Mouse (Mus musculus): ENCODE results near the gene Cideb.

Cideb gene

DNA sequence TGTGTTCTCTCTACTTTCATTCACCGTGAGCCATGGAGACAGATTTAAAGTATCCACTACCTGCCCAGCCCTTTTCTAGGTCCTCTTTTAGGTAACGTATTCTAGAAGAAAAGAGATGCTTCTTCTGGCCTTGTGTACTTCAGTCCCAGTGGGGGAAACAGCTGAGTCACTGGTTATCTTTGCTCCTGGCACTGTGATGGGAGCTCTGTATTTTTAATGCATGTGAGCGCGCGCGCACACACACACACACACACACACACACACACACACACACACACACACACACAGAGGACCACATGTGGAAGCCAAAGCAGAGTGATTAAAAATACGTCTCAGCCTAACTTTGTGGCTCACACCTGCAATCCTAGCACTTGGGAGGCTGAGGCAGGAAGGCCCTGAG is 34.8 kb downstream of the Cideb start:
- ATAC-seq (ENCODE audit: low TSS enrichment) = no peak

DNA sequence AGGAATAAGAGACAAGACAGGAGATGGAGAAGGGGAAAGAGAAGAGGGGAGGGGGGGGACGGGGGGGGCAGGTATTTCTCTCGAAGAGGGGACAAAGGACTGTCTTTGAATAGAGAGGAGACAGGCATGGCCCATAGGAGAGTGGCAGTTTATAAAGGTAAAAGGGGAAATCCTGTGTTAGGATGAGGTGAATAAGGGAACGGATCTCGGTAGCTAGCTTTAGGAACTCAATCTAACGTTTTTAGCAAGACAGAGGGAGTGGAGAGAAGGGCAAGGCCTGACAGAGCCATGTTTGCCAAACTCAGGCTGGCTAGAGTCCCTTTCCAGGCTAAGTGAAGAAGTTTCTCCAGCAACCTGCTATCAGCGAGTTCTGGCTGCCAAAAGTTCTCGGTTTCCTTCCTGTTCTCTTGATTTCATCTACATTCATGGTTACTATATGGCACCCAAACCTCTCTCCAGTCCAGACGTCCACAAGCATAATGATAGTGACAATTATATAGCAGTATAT is 35.8 kb downstream of the Cideb start:
- no peak for ATAC-seq (ENCODE audit: low TSS enrichment)

DNA sequence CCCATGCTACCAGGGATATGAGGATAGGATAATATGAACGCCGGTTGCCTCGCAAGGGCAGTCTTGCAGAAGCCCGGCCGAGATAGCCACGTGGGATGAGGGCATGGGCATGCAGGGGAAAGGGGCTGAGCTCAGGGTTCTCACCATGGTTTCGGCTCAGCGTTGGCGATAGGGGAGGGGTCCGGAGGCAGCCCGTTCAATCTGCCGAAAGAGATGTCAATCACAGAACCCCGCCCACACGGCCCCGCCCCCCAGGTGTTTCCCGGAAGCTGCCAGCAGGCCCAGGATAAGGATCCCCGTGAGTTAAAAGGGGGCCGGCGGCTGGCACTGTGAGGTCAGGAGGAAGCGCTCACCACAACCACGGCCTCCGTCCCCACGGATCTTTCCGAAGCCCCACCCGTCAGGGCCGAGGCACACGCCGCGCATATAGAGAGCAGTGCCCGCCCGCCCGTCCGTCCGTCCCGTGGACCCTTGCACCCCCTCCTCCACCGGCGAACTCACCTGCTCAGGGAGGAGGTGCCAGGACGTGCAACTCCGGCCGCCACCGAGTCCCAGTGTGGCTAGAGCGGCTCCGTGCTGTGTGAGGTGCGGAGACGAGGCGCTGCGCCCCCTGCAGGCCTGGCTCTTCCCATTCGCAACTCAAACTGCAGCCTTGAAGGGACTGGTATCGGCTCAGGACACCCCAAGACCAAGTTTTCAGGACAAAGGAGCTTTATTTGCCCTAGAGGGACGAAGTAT is 36.4 kb downstream of the Cideb start, which contains the start of gene Rabggta:
Gene Rabggta, minus strand, starts transcription at position 564 of the 738 bp plus-strand sequence.
- peak; percentile 90 for ATAC-seq (ENCODE audit: low TSS enrichment)

DNA sequence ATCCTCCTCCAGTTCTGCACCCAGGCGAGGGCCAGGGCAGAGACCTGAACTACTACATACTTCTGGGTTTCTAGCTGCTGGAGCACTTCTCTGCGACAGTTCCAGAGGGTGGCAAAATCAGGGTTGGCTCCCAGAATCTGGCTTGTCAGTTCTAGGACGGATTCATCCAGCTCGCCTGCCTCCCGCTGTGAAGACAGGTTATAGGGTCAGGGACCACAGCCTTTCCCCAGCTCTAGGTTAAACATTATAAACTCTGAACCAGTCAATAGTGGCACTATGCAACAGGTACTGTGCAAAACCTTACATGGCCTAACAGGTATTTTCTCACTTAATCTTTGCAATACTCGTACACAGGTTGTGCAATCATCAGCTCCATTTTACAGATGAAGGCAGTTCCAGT is 37.2 kb downstream of the Cideb start:
- ATAC-seq (ENCODE audit: low TSS enrichment) = no peak

DNA sequence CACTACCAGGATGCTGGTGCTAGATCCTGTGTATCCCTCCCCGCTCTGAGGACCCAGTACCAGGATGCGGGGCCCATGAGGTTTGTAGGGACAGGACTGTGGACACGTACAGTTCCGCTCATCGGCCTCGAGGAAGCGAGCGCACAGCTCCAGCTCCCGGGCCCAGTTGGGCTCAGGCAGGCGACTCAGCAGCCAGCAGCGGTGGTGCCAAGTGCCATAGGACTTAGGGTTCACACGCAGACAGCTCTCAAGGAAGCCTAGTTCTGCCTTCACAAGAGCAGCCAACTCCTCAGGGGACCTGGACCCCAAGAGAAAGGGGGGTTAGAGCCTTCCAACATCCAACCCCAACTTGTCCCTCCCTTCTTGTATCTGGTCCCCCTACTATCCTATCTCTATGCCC is 37.6 kb downstream of the Cideb start:
- ATAC-seq (ENCODE audit: low TSS enrichment) = no peak

DNA sequence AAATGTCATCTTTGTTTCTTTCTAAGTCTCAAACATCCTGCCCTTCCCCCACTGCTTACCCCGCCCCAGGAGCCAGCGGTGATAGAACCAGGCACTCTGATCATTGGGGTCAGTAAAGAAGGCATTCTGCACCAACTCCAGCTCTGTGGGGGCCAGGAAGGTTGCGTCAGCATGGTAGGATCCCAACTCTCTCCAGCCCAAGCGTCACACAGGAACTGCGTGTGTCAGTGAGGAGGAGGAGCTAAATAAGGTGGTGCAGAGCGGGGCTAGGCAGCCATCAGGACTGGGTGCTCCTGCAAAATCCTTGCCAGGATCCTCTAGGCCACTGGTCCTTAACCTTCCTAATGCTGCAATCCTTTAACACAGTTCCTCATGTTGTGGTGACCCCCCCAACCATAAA is 38.5 kb downstream of the Cideb start:
- ATAC-seq (ENCODE audit: low TSS enrichment) = no peak

DNA sequence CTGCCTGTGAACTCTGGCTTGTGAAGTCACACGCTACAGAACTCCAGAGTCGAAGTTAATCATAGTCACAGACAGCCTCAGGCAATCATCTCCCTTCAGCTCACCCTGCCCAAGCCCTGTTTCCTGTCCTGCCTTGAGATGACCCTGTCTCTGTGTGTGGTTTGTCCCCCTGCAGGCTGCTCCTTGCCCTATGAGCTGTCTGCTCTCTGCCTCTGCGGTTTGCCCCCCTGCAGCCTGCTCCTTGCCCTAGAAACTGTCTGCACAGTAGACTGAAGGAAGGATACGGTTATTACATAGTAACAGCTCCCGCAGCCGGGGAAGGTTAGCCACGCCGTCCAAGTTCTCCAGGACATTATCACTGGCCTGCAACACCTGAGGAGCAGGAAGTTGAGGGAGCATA is 41.4 kb downstream of the Cideb start:
- no peak for ATAC-seq (ENCODE audit: low TSS enrichment)

DNA sequence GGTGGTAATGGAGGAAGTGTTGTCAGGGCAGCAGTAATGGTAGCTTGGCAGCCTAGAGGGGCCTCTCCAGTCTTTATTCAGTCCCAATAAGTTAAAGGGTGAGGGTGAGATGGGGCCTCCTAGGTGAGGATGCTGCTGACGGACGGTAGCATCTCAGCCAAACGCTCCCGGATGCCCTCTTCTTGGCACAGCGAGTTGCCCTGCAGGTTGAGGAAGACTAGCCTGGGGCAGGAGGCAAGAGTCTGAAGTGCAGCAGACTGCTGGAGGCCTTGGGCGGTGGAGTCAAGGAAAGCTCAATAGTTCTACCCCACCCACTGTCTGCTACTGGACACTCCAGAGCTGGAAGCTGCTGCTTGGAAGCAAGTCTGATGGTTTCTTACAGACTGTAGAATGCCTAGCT is 42.0 kb downstream of the Cideb start:
- ATAC-seq (ENCODE audit: low TSS enrichment) = no peak

DNA sequence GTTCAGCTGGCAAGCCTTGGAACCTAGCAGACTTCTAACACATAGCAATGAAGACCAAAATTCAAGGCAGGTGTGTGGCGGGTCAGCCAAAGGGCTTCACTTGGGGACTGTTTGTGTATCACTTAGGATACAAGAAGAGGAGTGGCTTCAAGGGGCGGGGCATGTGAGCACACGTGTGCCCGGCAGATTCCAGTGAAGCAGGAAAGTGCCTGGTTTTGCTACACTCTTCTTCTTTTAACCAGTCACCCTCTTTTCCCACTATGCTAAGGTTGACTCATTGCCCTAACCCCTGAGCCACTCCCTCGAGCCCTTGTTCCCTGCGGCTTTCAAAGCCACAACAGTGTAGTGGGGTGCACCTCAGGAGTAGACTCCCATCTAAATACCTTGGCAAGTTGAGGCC is 43.4 kb downstream of the Cideb start:
- ATAC-seq (ENCODE audit: low TSS enrichment) = no peak

DNA sequence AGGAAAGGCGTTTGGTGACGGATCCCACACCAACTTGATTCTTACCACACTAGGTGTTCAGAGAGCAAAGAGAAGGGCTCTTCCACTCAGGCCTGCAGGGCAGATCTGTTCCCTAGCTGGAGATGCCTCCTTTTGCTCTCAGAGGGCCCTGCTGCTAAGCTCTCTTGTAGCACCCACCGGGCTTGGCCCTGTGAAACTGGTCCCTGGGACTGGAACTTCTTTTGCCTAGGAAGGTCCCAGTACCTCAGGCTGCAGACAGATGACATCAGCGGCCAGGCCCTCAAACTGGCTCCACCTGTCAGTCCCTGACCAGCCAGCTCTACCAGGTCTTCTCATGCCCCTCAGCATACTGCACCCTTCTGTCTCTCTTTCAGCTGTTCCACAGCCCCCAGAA is 44.5 kb downstream of the Cideb start, which contains the start of gene Tgm1:
Gene Tgm1, minus strand, starts transcription at position 198 of the 394 bp plus-strand sequence.
- no peak for ATAC-seq (ENCODE audit: low TSS enrichment)

DNA sequence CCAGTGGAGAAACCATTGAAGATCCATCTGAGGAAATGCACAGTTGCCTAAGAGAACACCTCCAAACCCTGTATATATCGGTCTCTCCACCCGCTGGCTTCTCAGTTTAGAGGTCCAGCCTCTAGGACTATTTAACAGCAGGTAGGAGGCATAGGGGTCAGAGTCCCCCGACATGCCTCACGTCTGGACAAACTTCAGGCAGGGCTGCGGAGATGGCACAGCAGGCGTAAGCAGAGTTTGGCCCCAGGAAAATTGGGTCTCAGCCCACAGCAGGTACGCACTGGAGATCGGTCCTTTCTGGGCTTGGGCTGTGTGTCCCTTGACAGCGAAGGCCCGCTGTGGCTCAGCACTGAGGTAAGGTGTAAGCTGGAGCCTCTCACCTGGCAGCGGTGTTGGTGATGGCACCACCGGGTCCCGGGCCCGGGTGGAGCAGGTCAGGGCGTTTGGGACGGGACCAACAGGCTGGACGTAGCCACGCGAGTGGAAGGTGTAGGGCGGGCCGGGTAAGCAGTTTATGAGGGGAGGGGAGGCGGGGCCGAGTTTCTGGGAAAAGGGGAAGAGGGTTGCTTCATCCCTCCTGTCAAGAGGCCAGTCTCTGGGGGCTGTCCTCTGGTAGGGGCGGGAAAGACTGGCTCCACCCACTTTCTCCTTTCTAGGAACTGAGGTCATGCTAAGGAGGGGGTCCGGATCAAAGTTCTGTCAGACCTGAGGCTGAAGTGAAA is 45.1 kb downstream of the Cideb start:
- no peak for ATAC-seq (ENCODE audit: low TSS enrichment)

DNA sequence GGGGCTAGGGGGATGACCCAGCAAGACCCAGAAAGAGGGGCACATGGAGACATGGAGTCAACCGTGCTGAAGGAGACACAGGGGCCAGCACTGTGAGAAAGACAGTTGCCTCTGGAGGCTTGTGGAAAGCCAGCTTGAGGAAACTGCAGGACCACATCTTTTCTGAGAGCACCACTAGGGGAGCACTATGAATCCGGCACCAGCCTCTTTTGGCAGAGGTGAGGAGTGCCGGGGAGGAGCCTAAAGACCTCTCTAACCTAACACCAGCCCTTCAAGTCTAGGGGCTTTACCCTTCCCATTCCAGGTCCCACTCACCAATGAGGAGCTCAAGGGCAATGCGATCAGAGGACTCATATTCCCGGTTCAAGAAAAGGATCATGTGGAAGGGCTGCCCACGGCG is 46.5 kb downstream of the Cideb start:
- ATAC-seq (ENCODE audit: low TSS enrichment) = no peak

DNA sequence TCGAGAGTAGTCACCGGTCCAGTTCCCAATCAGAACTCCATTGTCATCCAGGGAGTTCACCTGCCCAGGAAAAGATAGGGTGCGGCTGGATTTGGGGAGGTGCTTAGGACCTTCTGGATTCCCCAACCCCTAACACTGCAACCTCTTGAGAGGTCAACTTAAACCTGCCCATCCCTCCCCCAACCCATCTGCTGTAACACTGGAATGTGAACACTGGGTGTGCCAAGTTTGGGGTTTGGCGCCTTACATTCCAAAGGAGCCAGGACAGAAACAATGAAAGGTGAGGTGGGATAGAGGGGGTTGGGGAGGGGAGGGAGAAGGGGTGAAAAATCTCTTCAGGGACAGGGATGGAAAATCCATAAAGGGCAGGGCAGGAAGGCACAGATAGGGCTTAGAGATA is 48.7 kb downstream of the Cideb start:
- no peak for ATAC-seq (ENCODE audit: low TSS enrichment)

DNA sequence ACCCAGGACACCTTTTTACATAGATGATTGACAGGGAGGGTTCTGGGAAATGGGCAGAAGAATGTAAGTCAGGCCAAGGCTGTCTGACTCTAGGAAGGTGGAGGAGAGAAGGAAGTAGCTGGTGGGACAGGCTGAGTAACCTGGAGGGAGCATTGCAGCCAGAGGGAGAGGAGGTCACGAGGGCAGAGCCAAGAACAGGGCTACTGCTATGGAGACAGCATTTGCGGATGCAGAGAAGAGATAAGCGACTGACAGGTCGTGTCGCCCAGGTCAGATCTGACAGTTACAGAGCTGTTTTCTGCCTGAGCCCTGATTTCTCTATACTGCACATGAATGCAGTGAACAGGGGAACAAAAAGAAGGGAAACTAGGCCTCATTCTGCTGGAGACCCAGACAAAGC is 50.9 kb downstream of the Cideb start:
- ATAC-seq (ENCODE audit: low TSS enrichment) = no peak

DNA sequence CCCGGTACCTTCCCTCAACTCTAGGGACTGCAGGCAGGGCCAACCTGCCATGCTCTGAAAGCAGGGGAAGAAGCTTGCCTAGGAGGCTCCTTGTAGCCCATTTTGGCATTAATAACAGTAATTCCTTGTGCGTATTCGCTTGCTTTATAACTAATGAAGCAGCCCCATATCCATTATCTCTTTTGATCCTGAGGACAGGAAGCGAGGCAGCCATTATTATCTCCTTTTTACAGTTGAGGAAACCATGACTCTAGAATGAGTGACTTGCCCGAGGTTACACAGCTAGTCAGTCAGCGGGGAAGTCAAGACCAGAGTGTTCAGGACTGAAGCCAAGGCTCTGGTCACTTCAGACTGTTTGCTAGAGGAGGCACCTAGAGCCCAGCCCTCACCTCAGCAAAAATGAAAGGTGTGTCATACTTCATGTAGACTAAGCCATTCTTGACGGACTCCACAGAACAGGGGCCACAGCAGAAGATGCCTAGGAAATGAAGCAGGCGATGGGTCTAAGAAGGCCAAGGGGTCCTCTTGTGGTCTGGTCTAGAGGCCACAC is 52.1 kb downstream of the Cideb start:
- no peak for ATAC-seq (ENCODE audit: low TSS enrichment)

Measured in frontal cortex, adult (tissue).